Mouse (Mus musculus) myocyte (in vitro differentiated cells): Measurements from ENCODE around the gene Pim1. TPM values are rescaled to one million over a fixed set of nuclear protein-coding genes. Genes with fewer than 3 reads are reported as not detected.

ENCODE experiments used
- H3K27me3 ChIP-seq: one replicate; pipeline ENCODE4 v1.6.1; 2011; ENCODE audit not compliant: control insufficient read depth, insufficient read depth, insufficient read length
- H3K36me3 ChIP-seq: one replicate; pipeline ENCODE4 v1.6.1; 2011; ENCODE audit not compliant: control insufficient read depth, insufficient read depth
- H3K4me2 ChIP-seq: one replicate; pipeline ENCODE4 v1.6.1; 2011; ENCODE audit warnings: low read depth, control low read depth
- H3K4me3 ChIP-seq: one replicate; pipeline ENCODE4 v1.5.1; 2011; ENCODE audit warnings: mild to moderate bottlenecking, control low read depth, moderate library complexity
- H3K79me2 ChIP-seq: one replicate; pipeline ENCODE4 v1.6.1; 2011; ENCODE audit not compliant: control insufficient read depth, insufficient read depth
- H3ac ChIP-seq: one replicate; pipeline ENCODE4 v1.6.1; 2011; ENCODE audit not compliant: control insufficient read depth, insufficient read length
- CEBPB ChIP-seq: IDR thresholded peaks from 2 replicates; pipeline ENCODE4 v1.6.1; 2011; ENCODE audit warnings: mild to moderate bottlenecking, moderate library complexity; ENCODE audit not compliant: poor library complexity, insufficient read depth, severe bottlenecking
- E2F4 ChIP-seq: IDR thresholded peaks from one replicate; pipeline ENCODE4 v1.6.1; 2011; ENCODE audit warnings: mild to moderate bottlenecking, control low read depth, moderate library complexity; ENCODE audit not compliant: insufficient read depth
- MAX ChIP-seq: IDR thresholded peaks from one replicate; pipeline ENCODE4 v1.6.1; 2011; ENCODE audit warnings: low read depth, mild to moderate bottlenecking, control low read depth
- MYOD1 ChIP-seq, 3 experiments: IDR thresholded peaks; one replicate each; pipeline ENCODE4 v1.6.1; 2011; ENCODE audit warnings: control low read depth in 2 of 3, low read depth in 2 of 3, mild to moderate bottlenecking in 2 of 3, moderate library complexity in 1 of 3; ENCODE audit not compliant: insufficient read length in 2 of 3, control insufficient read depth in 1 of 3
- MYOG ChIP-seq, 3 experiments: IDR thresholded peaks; one replicate each; pipeline ENCODE4 v1.6.1; 2011; ENCODE audit warnings: control low read depth in 2 of 3, low read depth in 2 of 3, mild to moderate bottlenecking in 2 of 3; ENCODE audit not compliant: insufficient read length in 2 of 3, control insufficient read depth in 1 of 3, insufficient read depth in 1 of 3
- POLR2A ChIP-seq: IDR thresholded peaks from one replicate; pipeline ENCODE4 v1.6.1; 2011; ENCODE audit warnings: low read depth, mild to moderate bottlenecking, control low read depth, moderate library complexity; ENCODE audit not compliant: insufficient read length
- POLR2AphosphoS2 ChIP-seq: IDR thresholded peaks from one replicate; pipeline ENCODE4 v1.6.1; 2011; ENCODE audit warnings: low read depth, control low read depth; ENCODE audit not compliant: insufficient read length
- REST ChIP-seq: IDR thresholded peaks from one replicate; pipeline ENCODE4 v1.6.1; 2011; ENCODE audit warnings: mild to moderate bottlenecking, control low read depth, moderate library complexity; ENCODE audit not compliant: insufficient read depth, insufficient read length
- SRF ChIP-seq: IDR thresholded peaks from one replicate; pipeline ENCODE4 v1.6.1; 2011; ENCODE audit warnings: low read depth; ENCODE audit not compliant: control insufficient read depth, insufficient read length
- TCF12 ChIP-seq: IDR thresholded peaks from one replicate; pipeline ENCODE4 v1.6.1; 2011; ENCODE audit warnings: mild to moderate bottlenecking, control low read depth; ENCODE audit not compliant: poor library complexity, insufficient read depth, severe bottlenecking
- TCF3 ChIP-seq: IDR thresholded peaks from one replicate; pipeline ENCODE4 v1.6.1; 2011; ENCODE audit warnings: low read depth, control low read depth; ENCODE audit not compliant: insufficient read length
- USF1 ChIP-seq: IDR thresholded peaks from one replicate; pipeline ENCODE4 v1.6.1; 2011; ENCODE audit warnings: low read depth, mild to moderate bottlenecking, control low read depth, moderate library complexity
- polyA plus RNA-seq: library from polyadenylated mRNA; unstranded; fragments of >200 nt; fragmentation: generic; extraction: Trizol; gene quantifications from one replicate; pipeline ENCODE4 v1.2.1, GENCODE M21; 2012; ENCODE audit warnings: missing spikeins

Gene Pim1
- 16.3 TPM for polyA plus RNA-seq

- peak within 1 kb of the TSS; percentile 93 for H3K4me2 ChIP-seq
- peaks cover 8% of the 10 kb centered on the region for H3K36me3 ChIP-seq
- H3ac ChIP-seq, result peak within 1 kb of the TSS; percentile 69
- H3K79me2 ChIP-seq, result no peaks in the 10 kb centered on the region
- peak within 1 kb of the TSS; percentile 83 for H3K4me3 ChIP-seq
- TF ChIP-seq MYOD1 (IDR thresholded peaks at IDR 0.05; ENCODE audit: control insufficient read depth in 1 of 3, insufficient read length in 2 of 3, low read depth in 2 of 3) (peak in 1 of 3 experiments; percentile 27), TCF3 (no peak), TCF12 (no peak), CEBPB (no peak), MYOG (IDR thresholded peaks at IDR 0.05; ENCODE audit: control insufficient read depth in 1 of 3, insufficient read depth in 1 of 3, insufficient read length in 2 of 3, low read depth in 2 of 3) (peak in 2 of 3 experiments; percentile 4 to 5), POLR2AphosphoS2 (peak; percentile 98), POLR2A (peak; percentile 98), REST (peak; percentile 42), SRF (no peak), USF1 (no peak), E2F4 (no peak), MAX (no peak)
- no peaks in the 10 kb centered on the region for H3K27me3 ChIP-seq
These were observed at the start of gene Pim1 for GRCm38 (mm10) chr17:29490713-29491581. Gene Pim1 (plus strand): TSS chr17:29490753.

GRCm38 (mm10) chr17:29441562-29441961, 49.0 kb upstream of the Pim1 start:
- Histone ChIP-seq H3ac (no peak overlapping the region), H3K36me3 (no peaks in the 10 kb centered on the region), H3K4me3 (no peak overlapping the region), H3K79me2 (no peaks in the 10 kb centered on the region), H3K4me2 (no peak overlapping the region), H3K27me3 (no peaks in the 10 kb centered on the region)
- no peak for TF ChIP-seq POLR2A
- TF ChIP-seq REST, result no peak
- TF ChIP-seq USF1, result no peak
- no peak for TF ChIP-seq TCF3
- TF ChIP-seq MYOD1 (IDR thresholded peaks at IDR 0.05; ENCODE audit: control insufficient read depth in 1 of 3, insufficient read length in 2 of 3, low read depth in 2 of 3), result no peak
- no peak for TF ChIP-seq SRF
- TF ChIP-seq TCF12, result no peak

GRCm38 (mm10) chr17:29442131-29442557, 48.4 kb upstream of the Pim1 start:
- no peaks in the 10 kb centered on the region for H3K79me2 ChIP-seq
- no peaks in the 10 kb centered on the region for H3K27me3 ChIP-seq
- no peak overlapping the region for H3K4me2 ChIP-seq
- H3K36me3 ChIP-seq, result no peaks in the 10 kb centered on the region
- no peak for TF ChIP-seq E2F4
- no peak for TF ChIP-seq MAX
- TF ChIP-seq REST, result no peak
- TF ChIP-seq TCF3, result no peak
- no peak for TF ChIP-seq MYOG (IDR thresholded peaks at IDR 0.05; ENCODE audit: control insufficient read depth in 1 of 3, insufficient read depth in 1 of 3, insufficient read length in 2 of 3, low read depth in 2 of 3)
- TF ChIP-seq POLR2A, result no peak
- TF ChIP-seq USF1, result no peak
- no peak overlapping the region for H3K4me3 ChIP-seq
- H3ac ChIP-seq, result no peak overlapping the region

- no peak overlapping the region for H3ac ChIP-seq
- H3K4me2 ChIP-seq, result no peak overlapping the region
- TF ChIP-seq MAX, result no peak
- no peak for TF ChIP-seq MYOG (IDR thresholded peaks at IDR 0.05; ENCODE audit: control insufficient read depth in 1 of 3, insufficient read depth in 1 of 3, insufficient read length in 2 of 3, low read depth in 2 of 3)
- no peak for TF ChIP-seq REST
- TF ChIP-seq TCF3, result no peak
- no peak for TF ChIP-seq SRF
- no peak for TF ChIP-seq CEBPB
- TF ChIP-seq MYOD1 (IDR thresholded peaks at IDR 0.05; ENCODE audit: control insufficient read depth in 1 of 3, insufficient read length in 2 of 3, low read depth in 2 of 3), result no peak
- no peak for TF ChIP-seq POLR2AphosphoS2
- TF ChIP-seq POLR2A, result no peak
- no peak for TF ChIP-seq USF1
- TF ChIP-seq E2F4, result no peak
- no peak for TF ChIP-seq TCF12
- no peaks in the 10 kb centered on the region for H3K27me3 ChIP-seq
- no peaks in the 10 kb centered on the region for H3K36me3 ChIP-seq
- no peak overlapping the region for H3K4me3 ChIP-seq
- H3K79me2 ChIP-seq, result no peaks in the 10 kb centered on the region
These were observed 46.8 kb upstream of the Pim1 start for GRCm38 (mm10) chr17:29443724-29444123.
